Mouse (Mus musculus): ENCODE measurements around the gene Atp5s. TPM values are rescaled to one million over a fixed set of nuclear protein-coding genes. Genes with fewer than 3 reads are reported as not detected.
A peak's percentile ranks its signal among the peaks of the same experiment; 100 is the strongest.

Gene Atp5s
- polyA plus RNA-seq, 1 experiment from 2014 or later = 28.3 TPM

- H3K27me3 ChIP-seq = no peaks in the 10 kb centered on the region
Measured at GRCm38 (mm10) chr12:69693471-69693870, 31.3 kb upstream of the Atp5s start.

DNA sequence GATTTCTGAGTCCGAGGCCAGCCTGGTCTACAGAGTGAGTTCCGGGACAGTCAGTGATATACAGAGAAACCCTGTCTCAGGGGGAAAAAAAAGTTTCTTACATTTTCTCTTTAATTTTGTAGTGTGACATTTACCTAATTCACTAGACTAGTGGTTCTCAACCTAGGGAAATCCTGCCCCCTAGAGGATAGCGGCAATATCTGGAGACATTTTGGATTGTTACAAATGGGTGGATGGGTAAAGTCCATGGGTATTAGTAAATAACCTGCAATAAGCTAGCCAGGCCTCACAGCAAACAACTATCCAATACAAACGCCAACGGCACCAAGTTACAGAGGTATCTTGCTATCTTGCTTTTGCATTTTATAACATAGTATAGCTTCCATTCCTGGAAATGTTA, 28.0 kb upstream of the Atp5s start:
- WGBS = 70% methylated on average over 5 of the region's 5 CpGs
- no peak for ATAC-seq (ENCODE audit: insufficient number of reproducible peaks, low FRiP score, low TSS enrichment, low read depth)
- Histone ChIP-seq H3K9me3 (no peaks in the 10 kb centered on the region), H3K4me2 (no peak overlapping the region), H3K4me1 (no peaks in the 10 kb centered on the region), H3K4me3 (no peak overlapping the region), H3K27me3 (no peaks in the 10 kb centered on the region), H3K9ac (no peak overlapping the region), H3K27ac (no peak overlapping the region), H3K36me3 (peaks cover 6% of the 10 kb centered on the region)

More at GRCm38 (mm10) chr12:69693471-69693870, 31.3 kb upstream of the Atp5s start:
- no peak overlapping the region for H3K4me2 ChIP-seq
- H3K4me3 ChIP-seq = no peak overlapping the region
- WGBS = 83% methylated on average over 17 of the region's 17 CpGs
- no peaks in the 10 kb centered on the region; the same call in 1 of the 2 replicates for H3K36me3 ChIP-seq
- no peak overlapping the region for H3K9ac ChIP-seq
- H3K9me3 ChIP-seq = no peaks in the 10 kb centered on the region
- H3K27ac ChIP-seq = no peak overlapping the region
- no peak for ATAC-seq (ENCODE audit: insufficient number of reproducible peaks, low FRiP score, low TSS enrichment, low read depth)
- H3K4me1 ChIP-seq = 0 out of 2 replicates have a peak, but pooled peaks cover under 1% of the 10 kb centered on the region

DNA sequence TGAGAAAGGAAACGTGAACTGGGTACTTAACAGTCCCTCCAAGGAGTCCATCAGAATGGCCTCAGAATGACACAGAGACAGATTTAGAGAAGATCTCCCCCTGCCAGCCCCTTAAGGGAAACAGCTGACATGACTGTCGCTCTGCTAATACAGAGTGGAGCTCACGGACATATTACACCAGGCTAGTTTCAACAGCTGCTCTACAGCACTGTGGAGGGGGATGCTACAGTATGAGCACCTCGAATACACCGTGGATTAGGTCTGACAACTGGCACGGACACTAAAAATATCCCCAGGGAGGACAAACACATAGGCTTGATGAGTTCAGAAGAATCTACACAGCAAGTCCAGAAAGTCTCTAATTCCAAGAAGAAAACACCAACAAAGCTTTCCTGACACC, 26.4 kb upstream of the Atp5s start:
- Histone ChIP-seq H3K27ac (no peak overlapping the region), H3K4me1 (no peaks in the 10 kb centered on the region), H3K9ac (no peak overlapping the region), H3K36me3 (peaks cover 11% of the 10 kb centered on the region; the same call in 1 of the 2 replicates), H3K4me2 (no peak overlapping the region), H3K4me3 (no peak overlapping the region), H3K27me3 (no peaks in the 10 kb centered on the region), H3K9me3 (no peaks in the 10 kb centered on the region)
- peak; percentile 72; the same call in 1 of the 2 replicates for ATAC-seq (ENCODE audit: insufficient number of reproducible peaks, low FRiP score, low TSS enrichment, low read depth)
- WGBS = 81% methylated on average over 6 of the region's 6 CpGs

- H3K4me3 ChIP-seq = no peak overlapping the region
- H3K27me3 ChIP-seq = no peaks in the 10 kb centered on the region
- no peaks in the 10 kb centered on the region for H3K9me3 ChIP-seq
- WGBS = 84% methylated on average over 11 of the region's 11 CpGs
- H3K4me2 ChIP-seq = no peak overlapping the region
- H3K4me1 ChIP-seq = no peaks in the 10 kb centered on the region
- H3K36me3 ChIP-seq = peaks cover 25% of the 10 kb centered on the region
- H3K9ac ChIP-seq = no peak overlapping the region
- no peak overlapping the region for H3K27ac ChIP-seq
- no peak for ATAC-seq (ENCODE audit: insufficient number of reproducible peaks, low FRiP score, low TSS enrichment, low read depth)
Measured at GRCm38 (mm10) chr12:69704799-69705458, 19.8 kb upstream of the Atp5s start.

GRCm38 (mm10) chr12:69713628-69714027, 11.1 kb upstream of the Atp5s start:
- H3K27me3 ChIP-seq = no peaks in the 10 kb centered on the region
- H3K4me3 ChIP-seq = no peak overlapping the region
- no peak overlapping the region for H3K4me2 ChIP-seq
- no peak overlapping the region for H3K9ac ChIP-seq
- no peaks in the 10 kb centered on the region for H3K9me3 ChIP-seq
- peaks cover 13% of the 10 kb centered on the region for H3K36me3 ChIP-seq
- no peak for ATAC-seq (ENCODE audit: insufficient number of reproducible peaks, low FRiP score, low TSS enrichment, low read depth)
- H3K4me1 ChIP-seq = no peaks in the 10 kb centered on the region
- H3K27ac ChIP-seq = no peak overlapping the region

DNA sequence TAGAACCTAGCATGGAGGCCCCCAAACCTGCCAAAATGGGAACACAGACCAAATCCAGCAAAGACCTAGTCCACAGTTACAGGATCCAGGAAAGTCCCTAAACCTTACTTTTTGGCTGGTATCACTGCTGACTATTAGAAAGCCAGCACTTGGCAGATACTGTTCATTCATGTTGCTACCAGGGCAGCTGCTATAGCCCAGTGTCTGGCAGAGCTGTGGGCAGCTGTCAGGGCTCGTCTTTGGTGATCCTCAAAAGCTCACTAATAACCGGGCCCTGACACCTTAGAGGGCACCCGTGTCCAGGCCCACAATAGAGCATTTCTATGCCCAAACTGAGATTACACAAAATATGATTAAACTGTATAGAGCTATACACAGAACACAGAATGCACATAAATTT, 1.9 kb upstream of the Atp5s start:
- no peak overlapping the region for H3K4me2 ChIP-seq
- peaks cover 13% of the 10 kb centered on the region for H3K4me1 ChIP-seq
- no peak overlapping the region for H3K9ac ChIP-seq
- peaks cover 19% of the 10 kb centered on the region for H3K36me3 ChIP-seq
- WGBS = 79% methylated on average over 3 of the region's 3 CpGs
- no peak overlapping the region for H3K27ac ChIP-seq
- ATAC-seq (ENCODE audit: insufficient number of reproducible peaks, low FRiP score, low TSS enrichment, low read depth) = no peak
- H3K27me3 ChIP-seq = no peaks in the 10 kb centered on the region
- no peak overlapping the region for H3K4me3 ChIP-seq
- H3K9me3 ChIP-seq = no peaks in the 10 kb centered on the region; the same call in 1 of the 2 replicates

DNA sequence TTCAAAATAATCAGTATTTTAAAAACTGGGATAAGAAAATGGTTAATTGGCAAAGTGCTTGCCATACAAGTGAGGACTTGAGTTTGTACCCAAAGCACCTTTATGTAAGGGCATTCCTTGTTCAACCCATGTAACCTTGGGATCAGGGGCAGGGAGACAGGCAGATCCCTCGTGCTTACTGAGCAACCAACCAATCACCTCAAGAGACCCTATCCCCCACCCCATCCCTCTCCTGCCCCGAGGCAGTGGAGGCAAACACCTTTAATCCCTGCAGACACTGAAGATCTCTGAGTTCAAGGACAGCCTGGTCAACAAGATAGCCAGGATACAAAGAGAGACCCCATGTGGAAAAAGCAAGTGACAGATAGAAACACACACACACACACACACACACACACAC, 1.4 kb upstream of the Atp5s start:
- 58% methylated on average over 2 of the region's 2 CpGs for WGBS

DNA sequence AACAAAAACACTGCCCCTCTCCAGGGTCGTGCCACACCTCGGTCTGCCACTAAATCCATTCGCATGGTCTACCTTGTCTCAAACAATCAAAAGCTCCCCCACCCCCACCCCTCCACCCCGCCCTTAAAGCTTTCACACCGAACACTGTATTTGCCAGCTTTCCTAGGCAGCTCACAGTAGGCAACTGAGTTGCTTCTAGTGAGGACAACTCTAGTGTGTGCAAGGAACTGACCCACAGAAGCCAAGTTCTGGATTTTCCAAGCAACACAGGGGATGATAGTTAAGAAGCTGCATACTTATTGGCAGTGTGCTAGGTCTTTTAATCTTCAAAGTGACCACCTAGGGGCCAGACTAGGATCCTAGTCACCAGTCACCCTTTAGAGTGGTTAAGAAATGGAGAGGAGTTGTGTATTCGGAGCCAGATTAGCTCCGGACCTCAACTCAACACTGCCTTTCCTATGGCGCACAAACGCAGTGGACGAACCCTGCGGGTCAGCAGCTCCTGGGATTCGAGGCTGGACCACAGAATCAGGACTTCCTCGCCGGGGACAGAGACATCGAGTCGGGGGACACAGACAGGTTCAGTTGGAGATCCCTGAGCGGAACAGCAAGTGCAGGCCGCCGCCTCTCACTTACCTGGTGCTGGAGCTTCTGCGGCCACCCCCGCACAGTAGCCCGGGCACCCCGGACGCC, 586 bp upstream of the Atp5s start:
- Histone ChIP-seq H3K36me3 (peaks cover 11% of the 10 kb centered on the region), H3K4me1 (peaks cover 13% of the 10 kb centered on the region), H3K9me3 (no peaks in the 10 kb centered on the region; the same call in 1 of the 2 replicates), H3K4me3 (peak overlapping the region; percentile 87), H3K4me2 (peak overlapping the region; percentile 88), H3K27ac (no peak overlapping the region; the same call in none of the 2 replicates), H3K9ac (peak overlapping the region; percentile 74), H3K27me3 (no peaks in the 10 kb centered on the region)
- ATAC-seq (ENCODE audit: insufficient number of reproducible peaks, low FRiP score, low TSS enrichment, low read depth) = no peak
- WGBS = 1% methylated on average over 23 of the region's 24 CpGs

More for the DNA sequence above, 1.4 kb upstream of the Atp5s start:
- no peak for ATAC-seq (ENCODE audit: insufficient number of reproducible peaks, low FRiP score, low TSS enrichment, low read depth)
- peaks cover 13% of the 10 kb centered on the region for H3K4me1 ChIP-seq
- no peak overlapping the region for H3K9ac ChIP-seq
- H3K27me3 ChIP-seq = no peaks in the 10 kb centered on the region
- H3K9me3 ChIP-seq = no peaks in the 10 kb centered on the region; the same call in 1 of the 2 replicates
- peak overlapping the region; percentile 88 for H3K4me2 ChIP-seq
- peaks cover 14% of the 10 kb centered on the region for H3K36me3 ChIP-seq
- H3K4me3 ChIP-seq = peak overlapping the region; percentile 87
- no peak overlapping the region for H3K27ac ChIP-seq

DNA sequence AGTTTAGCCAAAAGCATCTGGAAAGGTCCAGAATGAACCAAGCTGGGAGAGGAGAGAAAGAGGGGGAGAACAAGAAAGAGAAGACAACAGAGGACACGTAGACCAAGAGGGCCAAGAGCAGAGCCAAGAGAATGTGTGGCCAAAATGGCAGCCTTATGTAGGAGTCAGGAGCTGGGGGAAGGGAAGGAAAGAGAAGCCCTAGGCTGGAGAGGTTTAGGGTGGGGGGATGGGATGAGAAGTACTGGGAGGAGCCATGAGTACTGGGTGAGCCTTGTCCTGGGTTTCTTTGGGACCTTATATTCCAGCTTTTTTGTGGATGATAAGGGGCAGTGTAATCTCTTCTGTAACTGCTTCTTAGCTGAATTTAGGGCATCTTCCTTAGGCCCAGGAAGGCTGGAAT, 4.5 kb downstream of the Atp5s start:
- WGBS = 87% methylated on average over 1 of the region's 1 CpGs
- H3K4me2 ChIP-seq = no peak overlapping the region
- H3K9me3 ChIP-seq = no peaks in the 10 kb centered on the region
- H3K27me3 ChIP-seq = no peaks in the 10 kb centered on the region
- no peak overlapping the region for H3K4me3 ChIP-seq
- no peak overlapping the region for H3K27ac ChIP-seq
- no peak for ATAC-seq (ENCODE audit: insufficient number of reproducible peaks, low FRiP score, low TSS enrichment, low read depth)
- no peak overlapping the region for H3K9ac ChIP-seq
- no peaks in the 10 kb centered on the region for H3K36me3 ChIP-seq
- peaks cover 4% of the 10 kb centered on the region; the same call in 1 of the 2 replicates for H3K4me1 ChIP-seq

GRCm38 (mm10) chr12:69730306-69730705, 5.6 kb downstream of the Atp5s start:
- Histone ChIP-seq H3K36me3 (no peaks in the 10 kb centered on the region), H3K27ac (no peak overlapping the region), H3K4me2 (no peak overlapping the region), H3K4me1 (peaks cover 2% of the 10 kb centered on the region; the same call in 1 of the 2 replicates), H3K9me3 (no peaks in the 10 kb centered on the region), H3K27me3 (no peaks in the 10 kb centered on the region), H3K9ac (no peak overlapping the region), H3K4me3 (no peak overlapping the region)
- no peak for ATAC-seq (ENCODE audit: insufficient number of reproducible peaks, low FRiP score, low TSS enrichment, low read depth)
- 85% methylated on average over 1 of the region's 1 CpGs for WGBS

DNA sequence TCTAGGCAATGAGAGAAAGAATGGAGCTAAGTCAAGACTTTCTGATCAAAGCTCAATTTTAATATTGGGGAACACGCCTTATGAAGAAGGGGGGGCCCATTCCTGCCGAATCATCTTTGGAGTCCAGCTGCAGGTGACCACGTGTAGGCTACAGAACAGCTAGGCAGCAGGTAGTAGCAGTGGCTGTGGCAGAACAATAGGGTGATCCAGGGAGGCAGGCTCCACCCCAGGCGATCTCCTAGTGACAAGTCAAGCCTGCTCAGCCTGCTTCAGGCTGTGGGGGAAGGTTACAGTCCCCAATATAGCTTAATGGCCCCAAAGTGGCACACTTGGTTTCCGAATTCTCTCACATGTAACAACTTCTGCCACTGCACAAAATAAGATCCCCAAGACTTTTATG, 7.5 kb downstream of the Atp5s start:
- no peaks in the 10 kb centered on the region for H3K9me3 ChIP-seq
- H3K27ac ChIP-seq = no peak overlapping the region
- no peaks in the 10 kb centered on the region for H3K27me3 ChIP-seq
- no peak overlapping the region for H3K9ac ChIP-seq
- no peak overlapping the region for H3K4me2 ChIP-seq
- H3K4me3 ChIP-seq = no peak overlapping the region
- WGBS = 48% methylated on average over 5 of the region's 5 CpGs
- H3K36me3 ChIP-seq = no peaks in the 10 kb centered on the region
- ATAC-seq (ENCODE audit: insufficient number of reproducible peaks, low FRiP score, low TSS enrichment, low read depth) = no peak
- no peaks in the 10 kb centered on the region for H3K4me1 ChIP-seq

GRCm38 (mm10) chr12:69733518-69733917, 8.8 kb downstream of the Atp5s start:
- H3K27ac ChIP-seq = 0 out of 2 replicates have a peak overlapping the region, but pooled peaks have one; percentile 27
- WGBS = 0% methylated on average over 2 of the region's 2 CpGs
- no peaks in the 10 kb centered on the region for H3K27me3 ChIP-seq
- no peak overlapping the region for H3K4me2 ChIP-seq
- no peak overlapping the region for H3K4me3 ChIP-seq
- H3K9me3 ChIP-seq = no peaks in the 10 kb centered on the region
- no peaks in the 10 kb centered on the region for H3K4me1 ChIP-seq
- H3K9ac ChIP-seq = no peak overlapping the region
- no peaks in the 10 kb centered on the region for H3K36me3 ChIP-seq
- ATAC-seq (ENCODE audit: insufficient number of reproducible peaks, low FRiP score, low TSS enrichment, low read depth) = no peak
